Mouse (Mus musculus): ENCODE results near the gene Spsb1. TPM values are rescaled to one million over a fixed set of nuclear protein-coding genes. Genes with fewer than 3 reads are reported as not detected.
A peak's percentile ranks its signal among the peaks of the same experiment; 100 is the strongest.

Spsb1 gene
- total and polyA plus RNA-seq, 2 experiments from 2014 or later, result 6.2 to 7.3 TPM

GRCm38 (mm10) chr4:149850674-149851073 lies 104.2 kb downstream of the Spsb1 start:
- Histone ChIP-seq H3K27me3 (ENCODE audit: insufficient read depth, low read length) (no peaks in the 10 kb centered on the region), H3K27ac (ENCODE audit: low read depth, low read length) (no peak overlapping the region), H3K9me3 (ENCODE audit: low read length) (no peaks in the 10 kb centered on the region), H3K4me2 (ENCODE audit: low read depth) (no peak overlapping the region), H3K4me1 (ENCODE audit: insufficient read depth) (0 out of 2 replicates have a peak, but pooled peaks cover 5% of the 10 kb centered on the region), H3K36me3 (ENCODE audit: insufficient read depth) (no peaks in the 10 kb centered on the region), H3K9ac (no peak overlapping the region), H3K4me3 (ENCODE audit: low read depth, low read length) (no peak overlapping the region)
- peak; percentile 52 for DNase-seq
- WGBS, result 50% methylated on average over 10 of the region's 10 CpGs
- no peak for TF ChIP-seq CTCF (IDR thresholded peaks at IDR 0.05; ENCODE audit: low read depth)
- no peak for ATAC-seq

GRCm38 (mm10) chr4:149850045-149850444 lies 104.8 kb downstream of the Spsb1 start:
- H3K27ac ChIP-seq (ENCODE audit: low read depth, low read length), result no peak overlapping the region
- H3K4me2 ChIP-seq (ENCODE audit: low read depth), result no peak overlapping the region
- H3K4me1 ChIP-seq (ENCODE audit: insufficient read depth), result 0 out of 2 replicates have a peak, but pooled peaks cover 5% of the 10 kb centered on the region
- TF ChIP-seq CTCF (IDR thresholded peaks at IDR 0.05; ENCODE audit: low read depth), result no peak
- H3K9ac ChIP-seq, result no peak overlapping the region
- no peaks in the 10 kb centered on the region for H3K9me3 ChIP-seq (ENCODE audit: low read length)
- ATAC-seq, result no peak
- no peaks in the 10 kb centered on the region for H3K36me3 ChIP-seq (ENCODE audit: insufficient read depth)
- no peak for DNase-seq
- no peak overlapping the region for H3K4me3 ChIP-seq (ENCODE audit: low read depth, low read length)
- 82% methylated on average over 7 of the region's 7 CpGs for WGBS
- no peaks in the 10 kb centered on the region for H3K27me3 ChIP-seq (ENCODE audit: insufficient read depth, low read length)

GRCm38 (mm10) chr4:149849035-149849434 lies 105.8 kb downstream of the Spsb1 start:
- Histone ChIP-seq H3K4me3 (ENCODE audit: low read depth, low read length) (no peak overlapping the region), H3K27ac (ENCODE audit: low read depth, low read length) (no peak overlapping the region), H3K4me2 (ENCODE audit: low read depth) (no peak overlapping the region), H3K36me3 (ENCODE audit: insufficient read depth) (no peaks in the 10 kb centered on the region), H3K9me3 (ENCODE audit: low read length) (no peaks in the 10 kb centered on the region), H3K9ac (no peak overlapping the region), H3K4me1 (ENCODE audit: insufficient read depth) (no peaks in the 10 kb centered on the region), H3K27me3 (ENCODE audit: insufficient read depth, low read length) (no peaks in the 10 kb centered on the region)
- 83% methylated on average over 5 of the region's 5 CpGs for WGBS
- DNase-seq (no peak), ATAC-seq (no peak)
- no peak for TF ChIP-seq CTCF (IDR thresholded peaks at IDR 0.05; ENCODE audit: low read depth)

GRCm38 (mm10) chr4:149846861-149847631 lies 107.8 kb downstream of the Spsb1 start:
- Histone ChIP-seq H3K9me3 (ENCODE audit: low read length) (no peaks in the 10 kb centered on the region), H3K27me3 (ENCODE audit: insufficient read depth, low read length) (no peaks in the 10 kb centered on the region), H3K9ac (no peak overlapping the region), H3K27ac (ENCODE audit: low read depth, low read length) (no peak overlapping the region), H3K4me3 (ENCODE audit: low read depth, low read length) (no peak overlapping the region), H3K4me1 (ENCODE audit: insufficient read depth) (no peaks in the 10 kb centered on the region), H3K36me3 (ENCODE audit: insufficient read depth) (no peaks in the 10 kb centered on the region), H3K4me2 (ENCODE audit: low read depth) (no peak overlapping the region)
- ATAC-seq (peak; percentile 45), DNase-seq (peak; percentile 58)
- WGBS, result 66% methylated on average over 22 of the region's 22 CpGs
- no peak for TF ChIP-seq CTCF (IDR thresholded peaks at IDR 0.05; ENCODE audit: low read depth)

Other genes starting within 250 kb of the Spsb1 start
- gene Tmem201, start 217.0 kb downstream of the Spsb1 start, total RNA-seq (2014; rRNA removed), result 38.6 and 50.7 TPM in 2 replicates
- gene Tmem201, start 217.0 kb downstream of the Spsb1 start, polyA plus RNA-seq (2015; fragmentation: Nextera tagmentation; extraction: Ambion mirVana), result 31.9 and 39.6 TPM in 2 replicates
- gene Slc25a33, start 180.8 kb downstream of the Spsb1 start, total RNA-seq (2014; rRNA removed), result 12.5 and 18.6 TPM in 2 replicates
- 26.5 and 29.7 TPM in 2 replicates for gene Slc25a33, start 180.8 kb downstream of the Spsb1 start, polyA plus RNA-seq (2015; fragmentation: Nextera tagmentation; extraction: Ambion mirVana)
- 6.5 and 8.4 TPM in 2 replicates for gene H6pd, start 54.0 kb upstream of the Spsb1 start, total RNA-seq (2014; rRNA removed)
- gene H6pd, start 54.0 kb upstream of the Spsb1 start, polyA plus RNA-seq (2015; fragmentation: Nextera tagmentation; extraction: Ambion mirVana), result 1.7 and 3.1 TPM in 2 replicates
- gene Gpr157, start 132.3 kb upstream of the Spsb1 start, total RNA-seq (2014; rRNA removed), result 1.3 and 1.8 TPM in 2 replicates
- gene Gpr157, start 132.3 kb upstream of the Spsb1 start, polyA plus RNA-seq (2015; fragmentation: Nextera tagmentation; extraction: Ambion mirVana), result 0.31 TPM in 2 replicates
- gene Slc2a5, start 164.2 kb upstream of the Spsb1 start, total RNA-seq (2014; rRNA removed), result 1.8 and 3.4 TPM in 2 replicates
- gene Slc2a5, start 164.2 kb upstream of the Spsb1 start, polyA plus RNA-seq (2015; fragmentation: Nextera tagmentation; extraction: Ambion mirVana), result 1.4 and 3.2 TPM in 2 replicates
- not detected in 2 replicates for gene Slc2a7, start 193.9 kb upstream of the Spsb1 start, total RNA-seq (2014; rRNA removed)
- not detected in 2 replicates for gene Slc2a7, start 193.9 kb upstream of the Spsb1 start, polyA plus RNA-seq (2015; fragmentation: Nextera tagmentation; extraction: Ambion mirVana)
- gene Car6, start 246.3 kb upstream of the Spsb1 start, total RNA-seq (2014; rRNA removed), result not detected in 2 replicates
- not detected in 2 replicates for gene Car6, start 246.3 kb upstream of the Spsb1 start, polyA plus RNA-seq (2015; fragmentation: Nextera tagmentation; extraction: Ambion mirVana)